Mouse (Mus musculus): ENCODE measurements around the gene Eml1. TPM values are rescaled to one million over a fixed set of nuclear protein-coding genes. Genes with fewer than 3 reads are reported as not detected.
A peak's percentile ranks its signal among the peaks of the same experiment; 100 is the strongest.

Gene Eml1
- polyA plus RNA-seq, 1 experiment from 2014 or later: 92.4 TPM

- Histone ChIP-seq H3K9ac (replicated peaks; ENCODE audit: low read length) (no peak overlapping the region), H3K4me2 (replicated peaks; ENCODE audit: low read depth, low read length) (no peak overlapping the region), H3K27ac (ENCODE audit: low read length) (no peak overlapping the region), H3K4me3 (ENCODE audit: low read length) (no peak overlapping the region), H3K4me1 (ENCODE audit: insufficient read depth, low read length) (peaks cover 12% of the 10 kb centered on the region), H3K9me3 (ENCODE audit: low read length) (no peaks in the 10 kb centered on the region), H3K27me3 (ENCODE audit: insufficient read depth, low read length) (no peaks in the 10 kb centered on the region), H3K36me3 (ENCODE audit: insufficient read depth, low read length) (no peaks in the 10 kb centered on the region)
- 64% methylated on average over 14 of the region's 14 CpGs for WGBS
- ATAC-seq (ENCODE audit: low FRiP score, low TSS enrichment): no peak
These were observed 39.9 kb downstream of the Eml1 start for GRCm38 (mm10) chr12:108410416-108411208.

- Histone ChIP-seq H3K4me2 (replicated peaks; ENCODE audit: low read depth, low read length) (no peak overlapping the region), H3K36me3 (ENCODE audit: insufficient read depth, low read length) (no peaks in the 10 kb centered on the region), H3K27ac (ENCODE audit: low read length) (no peak overlapping the region), H3K9me3 (ENCODE audit: low read length) (no peaks in the 10 kb centered on the region), H3K4me3 (ENCODE audit: low read length) (no peak overlapping the region), H3K27me3 (ENCODE audit: insufficient read depth, low read length) (no peaks in the 10 kb centered on the region), H3K9ac (replicated peaks; ENCODE audit: low read length) (no peak overlapping the region), H3K4me1 (ENCODE audit: insufficient read depth, low read length) (peaks cover 6% of the 10 kb centered on the region; the same call in 1 of the 2 replicates)
- 92% methylated on average over 9 of the region's 9 CpGs for WGBS
- ATAC-seq (ENCODE audit: low FRiP score, low TSS enrichment): no peak
These were observed 44.2 kb downstream of the Eml1 start for GRCm38 (mm10) chr12:108414932-108415331.

- Histone ChIP-seq H3K9ac (replicated peaks; ENCODE audit: low read length) (no peak overlapping the region), H3K4me3 (ENCODE audit: low read length) (no peak overlapping the region), H3K27me3 (ENCODE audit: insufficient read depth, low read length) (0 out of 2 replicates have a peak, but pooled peaks cover 4% of the 10 kb centered on the region), H3K4me1 (ENCODE audit: insufficient read depth, low read length) (peaks cover 14% of the 10 kb centered on the region; the same call in 1 of the 2 replicates), H3K36me3 (ENCODE audit: insufficient read depth, low read length) (no peaks in the 10 kb centered on the region), H3K9me3 (ENCODE audit: low read length) (no peaks in the 10 kb centered on the region), H3K27ac (ENCODE audit: low read length) (no peak overlapping the region), H3K4me2 (replicated peaks; ENCODE audit: low read depth, low read length) (no peak overlapping the region)
- ATAC-seq (ENCODE audit: low FRiP score, low TSS enrichment): no peak
These were observed 48.8 kb downstream of the Eml1 start for GRCm38 (mm10) chr12:108419570-108419969.

GRCm38 (mm10) chr12:108421477-108421876, 50.7 kb downstream of the Eml1 start:
- no peak overlapping the region for H3K27ac ChIP-seq (ENCODE audit: low read length)
- no peaks in the 10 kb centered on the region for H3K36me3 ChIP-seq (ENCODE audit: insufficient read depth, low read length)
- H3K4me3 ChIP-seq (ENCODE audit: low read length): no peak overlapping the region
- no peaks in the 10 kb centered on the region for H3K9me3 ChIP-seq (ENCODE audit: low read length)
- H3K9ac ChIP-seq (replicated peaks; ENCODE audit: low read length): no peak overlapping the region
- H3K27me3 ChIP-seq (ENCODE audit: insufficient read depth, low read length): 0 out of 2 replicates have a peak, but pooled peaks cover 4% of the 10 kb centered on the region
- ATAC-seq (ENCODE audit: low FRiP score, low TSS enrichment): no peak
- peaks cover 22% of the 10 kb centered on the region; the same call in 1 of the 2 replicates for H3K4me1 ChIP-seq (ENCODE audit: insufficient read depth, low read length)
- H3K4me2 ChIP-seq (replicated peaks; ENCODE audit: low read depth, low read length): no peak overlapping the region
- WGBS: 73% methylated on average over 1 of the region's 1 CpGs

GRCm38 (mm10) chr12:108422495-108422857, 51.7 kb downstream of the Eml1 start:
- peak; percentile 64 for ATAC-seq (ENCODE audit: low FRiP score, low TSS enrichment)
- Histone ChIP-seq H3K9ac (replicated peaks; ENCODE audit: low read length) (peak overlapping the region; percentile 89), H3K9me3 (ENCODE audit: low read length) (no peaks in the 10 kb centered on the region), H3K4me1 (ENCODE audit: insufficient read depth, low read length) (peaks cover 22% of the 10 kb centered on the region; the same call in 1 of the 2 replicates), H3K27me3 (ENCODE audit: insufficient read depth, low read length) (0 out of 2 replicates have a peak, but pooled peaks cover 4% of the 10 kb centered on the region), H3K27ac (ENCODE audit: low read length) (peak overlapping the region; percentile 90), H3K36me3 (ENCODE audit: insufficient read depth, low read length) (no peaks in the 10 kb centered on the region), H3K4me2 (replicated peaks; ENCODE audit: low read depth, low read length) (peak overlapping the region; percentile 78), H3K4me3 (ENCODE audit: low read length) (peak overlapping the region; percentile 84)
- under 1% methylated on average over 10 of the region's 14 CpGs for WGBS

GRCm38 (mm10) chr12:108422858-108423631, 52.3 kb downstream of the Eml1 start:
- Histone ChIP-seq H3K4me2 (replicated peaks; ENCODE audit: low read depth, low read length) (peak overlapping the region; percentile 78), H3K27me3 (ENCODE audit: insufficient read depth, low read length) (0 out of 2 replicates have a peak, but pooled peaks cover 4% of the 10 kb centered on the region), H3K27ac (ENCODE audit: low read length) (peak overlapping the region; percentile 90), H3K9me3 (ENCODE audit: low read length) (no peaks in the 10 kb centered on the region), H3K4me1 (ENCODE audit: insufficient read depth, low read length) (peaks cover 22% of the 10 kb centered on the region; the same call in 1 of the 2 replicates), H3K36me3 (ENCODE audit: insufficient read depth, low read length) (no peaks in the 10 kb centered on the region), H3K9ac (replicated peaks; ENCODE audit: low read length) (peak overlapping the region; percentile 89), H3K4me3 (ENCODE audit: low read length) (peak overlapping the region; percentile 84)
- peak; percentile 96 for ATAC-seq (ENCODE audit: low FRiP score, low TSS enrichment)
- WGBS: under 1% methylated on average over 84 of the region's 90 CpGs

GRCm38 (mm10) chr12:108430964-108431363, 60.2 kb downstream of the Eml1 start:
- H3K27me3 ChIP-seq (ENCODE audit: insufficient read depth, low read length): no peaks in the 10 kb centered on the region
- H3K9ac ChIP-seq (replicated peaks; ENCODE audit: low read length): no peak overlapping the region
- no peak for ATAC-seq (ENCODE audit: low FRiP score, low TSS enrichment)
- 68% methylated on average over 3 of the region's 3 CpGs for WGBS
- H3K9me3 ChIP-seq (ENCODE audit: low read length): no peaks in the 10 kb centered on the region
- H3K4me2 ChIP-seq (replicated peaks; ENCODE audit: low read depth, low read length): no peak overlapping the region
- H3K27ac ChIP-seq (ENCODE audit: low read length): no peak overlapping the region
- H3K36me3 ChIP-seq (ENCODE audit: insufficient read depth, low read length): no peaks in the 10 kb centered on the region
- H3K4me3 ChIP-seq (ENCODE audit: low read length): no peak overlapping the region
- H3K4me1 ChIP-seq (ENCODE audit: insufficient read depth, low read length): peaks cover 14% of the 10 kb centered on the region; the same call in 1 of the 2 replicates

- Histone ChIP-seq H3K27ac (ENCODE audit: low read length) (no peak overlapping the region), H3K9me3 (ENCODE audit: low read length) (no peaks in the 10 kb centered on the region), H3K27me3 (ENCODE audit: insufficient read depth, low read length) (no peaks in the 10 kb centered on the region), H3K4me2 (replicated peaks; ENCODE audit: low read depth, low read length) (no peak overlapping the region), H3K4me1 (ENCODE audit: insufficient read depth, low read length) (peaks cover 18% of the 10 kb centered on the region), H3K9ac (replicated peaks; ENCODE audit: low read length) (no peak overlapping the region), H3K4me3 (ENCODE audit: low read length) (no peak overlapping the region), H3K36me3 (ENCODE audit: insufficient read depth, low read length) (no peaks in the 10 kb centered on the region)
- no peak for ATAC-seq (ENCODE audit: low FRiP score, low TSS enrichment)
- WGBS: 85% methylated on average over 6 of the region's 6 CpGs
These were observed 61.0 kb downstream of the Eml1 start for GRCm38 (mm10) chr12:108431714-108432113.

- Histone ChIP-seq H3K9ac (replicated peaks; ENCODE audit: low read length) (no peak overlapping the region), H3K9me3 (ENCODE audit: low read length) (no peaks in the 10 kb centered on the region), H3K27ac (ENCODE audit: low read length) (no peak overlapping the region), H3K4me2 (replicated peaks; ENCODE audit: low read depth, low read length) (no peak overlapping the region), H3K4me1 (ENCODE audit: insufficient read depth, low read length) (peaks cover 21% of the 10 kb centered on the region), H3K4me3 (ENCODE audit: low read length) (no peak overlapping the region), H3K36me3 (ENCODE audit: insufficient read depth, low read length) (no peaks in the 10 kb centered on the region), H3K27me3 (ENCODE audit: insufficient read depth, low read length) (no peaks in the 10 kb centered on the region)
- ATAC-seq (ENCODE audit: low FRiP score, low TSS enrichment): no peak
- 83% methylated on average over 5 of the region's 5 CpGs for WGBS
These were observed 61.8 kb downstream of the Eml1 start for GRCm38 (mm10) chr12:108432578-108432977.
